20 mouse cellular contexts compared by ENCODE assay signal in the genomic region with DNA sequence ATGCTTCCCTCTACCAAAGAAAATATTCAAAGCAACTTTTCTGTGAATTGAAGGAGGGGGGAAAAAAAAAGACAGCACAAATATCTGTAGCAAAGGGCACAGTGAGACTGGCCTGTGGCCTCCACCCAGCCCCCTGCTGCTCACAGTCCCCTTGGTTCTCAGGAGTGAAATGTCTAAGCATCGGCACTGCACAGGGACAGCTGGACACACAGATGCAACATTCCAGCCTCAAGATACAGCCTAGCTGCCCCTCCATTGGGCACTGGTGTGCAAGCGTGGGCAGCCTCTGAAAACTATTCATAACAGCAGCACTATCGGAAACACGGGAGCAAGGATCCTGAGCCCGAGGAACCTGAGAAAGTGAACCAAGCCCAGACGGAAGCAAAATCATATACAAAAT.
"Had no signal": no experiment of that assay in that cellular context is flagged by ENCODE, and none has a peak within 500 bp of the region (broad histone marks: within the 10 kb centered on the region; RNA-seq: fewer than 3 reads in every experiment).

No protein-coding gene starts in this region.

- H3K4me1 ChIP-seq: midbrain, embryonic 15.5 days; neural tube, embryonic 13.5 days; neural tube, embryonic 15.5 days had no signal

- H3K4me3 ChIP-seq: lung, embryonic 15.5 days; midbrain, embryonic 10.5 days; midbrain, embryonic 13.5 days; midbrain, embryonic 15.5 days; myocyte; neural tube, embryonic 13.5 days; neural tube, embryonic 15.5 days had no signal

- H3K4me2 ChIP-seq: lung, embryonic 15.5 days; midbrain, embryonic 13.5 days; midbrain, embryonic 15.5 days; neural tube, embryonic 13.5 days; neural tube, embryonic 15.5 days had no signal

- H3K27me3 ChIP-seq: lung, embryonic 15.5 days; midbrain, embryonic 13.5 days; midbrain, embryonic 15.5 days; neural tube, embryonic 13.5 days; neural tube, embryonic 15.5 days had no signal

- H3K9me3 ChIP-seq: lung, embryonic 15.5 days; midbrain, embryonic 10.5 days; midbrain, embryonic 13.5 days; midbrain, embryonic 15.5 days; neural tube, embryonic 13.5 days; neural tube, embryonic 15.5 days had no signal

- DNase-seq: liver, postnatal 0 days; lung, adult 2 months; lung, postnatal 14 days; lung, postnatal 36 days; retina, postnatal 1 day; right cerebral cortex, adult 18-20 months; right cerebral cortex, postnatal 25 days; right cerebral cortex, postnatal 4 days; spleen, adult 18-20 months; thymus, adult 18-20 months; thymus, postnatal 14 days; thymus, postnatal 36 days had no signal

- ATAC-seq: liver, postnatal 0 days; lung, postnatal 0 days; midbrain, embryonic 13.5 days; midbrain, embryonic 15.5 days had no signal

- H3K27ac ChIP-seq: lung, embryonic 15.5 days; midbrain, embryonic 10.5 days; midbrain, embryonic 13.5 days; midbrain, embryonic 15.5 days; neural tube, embryonic 13.5 days; neural tube, embryonic 15.5 days had no signal

- H3K9ac ChIP-seq: liver, postnatal 0 days; lung, embryonic 15.5 days; midbrain, embryonic 13.5 days; midbrain, embryonic 15.5 days; neural tube, embryonic 13.5 days; neural tube, embryonic 15.5 days had no signal

- H3K36me3 ChIP-seq: midbrain, embryonic 13.5 days; midbrain, embryonic 15.5 days; neural tube, embryonic 13.5 days; neural tube, embryonic 15.5 days had no signal
